Comparison of ENCODE assay signal across 10 mouse cellular contexts in genomic region chr13:110562902-110563301, GRCm38 (mm10).
DNase-seq lines count a peak whose midpoint lies in the region; ATAC-seq and TF ChIP-seq lines count a peak whose summit lies in the region.
"Had no signal": no experiment of that assay in that cellular context is flagged by ENCODE, and none has a peak within 500 bp of the region (broad histone marks: within the 10 kb centered on the region; RNA-seq: fewer than 3 reads in every experiment).

No protein-coding gene starts in this region.

- no peak overlapping the region for H3K4me3 ChIP-seq in lung, adult 2 months (replicated peaks; ENCODE audit: extremely low read depth, low read depth, low read length)
- no peak overlapping the region for H3K4me3 ChIP-seq in liver, embryonic 14.5 days (ENCODE audit: insufficient read depth in 1 of 2, low read depth in 2 of 2, low read length in 2 of 2)
- H3K4me3 ChIP-seq in midbrain, embryonic 10.5 days: no peak overlapping the region

- no peak overlapping the region for H3K4me2 ChIP-seq in liver, embryonic 14.5 days (ENCODE audit: low read depth)

- no peaks in the 10 kb centered on the region for H3K27me3 ChIP-seq in liver, embryonic 14.5 days (ENCODE audit: control insufficient read depth, insufficient read depth, low read length)
- H3K27me3 ChIP-seq in midbrain, embryonic 10.5 days (ENCODE audit: low read depth, poor library complexity, severe bottlenecking): no peaks in the 10 kb centered on the region

- no peaks in the 10 kb centered on the region for H3K36me3 ChIP-seq in liver, embryonic 14.5 days (replicated peaks; ENCODE audit: control insufficient read depth, insufficient read depth, low read depth)
- no peaks in the 10 kb centered on the region for H3K36me3 ChIP-seq in midbrain, embryonic 10.5 days
- H3K36me3 ChIP-seq: G1E had no signal

- H3K27ac ChIP-seq in liver, embryonic 14.5 days: no peak overlapping the region
- H3K27ac ChIP-seq in midbrain, embryonic 10.5 days (replicated peaks): no peak overlapping the region

- ATAC-seq in liver, embryonic 14.5 days (ENCODE audit: insufficient read depth): peak; percentile 18; the same call in 1 of the 2 replicates
- ATAC-seq: midbrain, embryonic 16.5 days had no signal

- DNase-seq in lung, adult 18-20 months: peak; percentile 58 to 76
- DNase-seq in lung, adult 2 months: no peak
- peak; percentile 40 for DNase-seq in heart, postnatal 25 days (ENCODE audit: low spot score)
- DNase-seq in liver, embryonic 14.5 days (ENCODE audit: low read depth in 3 of 3, low spot score in 3 of 3): no peak
- no peak for DNase-seq in thymus, postnatal 14 days
- no peak for DNase-seq in midbrain, embryonic 10.5 days (ENCODE audit: low spot score)
- no peak for DNase-seq in ovary, adult 18-20 months (ENCODE audit: low spot score)
- no peak for DNase-seq in ovary, postnatal 10 days (ENCODE audit: low spot score)

- intact Hi-C loops in heart, postnatal 25 days (cut with DNase I): loop anchor here (5.0 kb wide), 1 partner anchor 129 kb away; no protein-coding TSS in a partner anchor

- no peaks in the 10 kb centered on the region for H3K9me3 ChIP-seq in liver, embryonic 14.5 days (ENCODE audit: control insufficient read depth, low read length)
- no peaks in the 10 kb centered on the region for H3K9me3 ChIP-seq in midbrain, embryonic 10.5 days (replicated peaks)

- TF ChIP-seq EP300 in liver, embryonic 14.5 days (IDR thresholded peaks at IDR 0.05; ENCODE audit: low read depth): no peak

- 26% methylated on average over 5 of the region's 5 CpGs for WGBS in lung, adult 2 months
- WGBS in liver, embryonic 14.5 days (ENCODE audit: insufficient replicate concordance): 24% methylated on average over 5 of the region's 5 CpGs
- WGBS in midbrain, embryonic 10.5 days: 74% methylated on average over 5 of the region's 5 CpGs

- no peak for TF ChIP-seq POLR2A in lung, adult 2 months (IDR thresholded peaks at IDR 0.05; ENCODE audit: borderline replicate concordance, extremely low read depth, low read depth, low read length)

- peaks cover 16% of the 10 kb centered on the region for H3K4me1 ChIP-seq in lung, adult 2 months (ENCODE audit: control insufficient read depth, insufficient read depth, low read length)
- peaks cover 0 to 6% of the 10 kb centered on the region in 2 experiments; a peak in 2 of 4 replicates for H3K4me1 ChIP-seq in liver, embryonic 14.5 days (replicated peaks; ENCODE audit: control insufficient read depth in 2 of 2, insufficient read depth in 2 of 2, low read length in 1 of 2)
- peaks cover 7% of the 10 kb centered on the region for H3K4me1 ChIP-seq in midbrain, embryonic 10.5 days

- TF ChIP-seq CTCF in lung, adult 2 months (IDR thresholded peaks at IDR 0.05; ENCODE audit: insufficient read depth, low read length): no peak
- no peak for TF ChIP-seq CTCF in liver, embryonic 14.5 days (IDR thresholded peaks at IDR 0.05; ENCODE audit: low read depth)

- no peak overlapping the region for H3K9ac ChIP-seq in liver, embryonic 14.5 days (replicated peaks)

Comparison
In these comparisons a context has a peak if more than half of its experiments do, and no peak if none do; other contexts are left out.
1. DNase-seq: peak in lung, adult 18-20 months (2 of 2) and heart, postnatal 25 days (single experiment); none in lung, adult 2 months (single experiment), liver, embryonic 14.5 days (0 of 3), thymus, postnatal 14 days (single experiment), midbrain, embryonic 10.5 days (single experiment), ovary, adult 18-20 months (single experiment) and ovary, postnatal 10 days (single experiment).